Mouse (Mus musculus): Measurements from ENCODE around the gene Tnr.

DNA sequence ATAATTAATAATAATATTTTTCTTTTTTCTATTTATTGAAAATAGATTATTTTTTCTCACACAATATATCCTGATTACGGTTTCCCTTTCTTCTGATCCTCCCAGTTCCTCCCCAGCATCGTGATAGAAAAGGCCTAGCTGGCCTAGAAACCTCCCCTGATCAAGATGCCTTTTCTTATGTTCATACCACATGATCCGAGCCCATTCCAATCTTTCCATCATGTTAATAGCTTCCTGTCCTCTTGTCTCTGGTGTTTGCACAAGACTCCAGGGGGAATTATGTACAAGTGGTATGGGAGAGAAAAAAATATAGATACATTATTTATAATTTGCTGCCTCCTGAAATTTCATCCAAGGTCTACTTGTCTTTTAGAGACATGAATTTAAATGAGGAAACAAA, 377.1 kb downstream of the Tnr start:
- TF ChIP-seq POLR2A (IDR thresholded peaks at IDR 0.05; ENCODE audit: control insufficient read depth, extremely low read depth, insufficient read depth, low read length, poor library complexity) (no peak), CTCF (IDR thresholded peaks at IDR 0.05; ENCODE audit: borderline replicate concordance, control insufficient read depth, extremely low read depth, insufficient read depth, low read length, poor library complexity) (no peak)
